34 mouse cellular contexts compared by ENCODE assay signal in the genomic region with DNA sequence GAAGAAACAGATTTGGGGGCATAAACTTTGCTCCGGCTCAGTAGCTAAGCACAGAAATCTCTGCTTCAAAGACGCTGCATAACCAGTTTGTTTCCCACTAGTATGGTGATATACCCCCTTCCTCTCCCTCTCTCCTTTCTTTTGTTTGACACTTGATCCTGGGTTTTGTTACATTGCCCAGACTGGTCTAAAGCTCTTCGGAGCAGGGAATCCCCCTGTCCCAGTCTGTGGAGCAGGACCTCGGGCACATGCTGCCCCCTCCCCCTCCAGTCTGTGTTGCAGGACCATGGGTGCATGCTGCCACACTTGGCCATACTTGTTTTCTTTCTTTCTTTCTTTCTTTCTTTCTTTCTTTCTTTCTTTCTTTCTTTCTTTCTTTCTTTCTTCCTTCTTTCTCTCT.
"Had no signal": no experiment of that assay in that cellular context is flagged by ENCODE, and none has a peak within 500 bp of the region (broad histone marks: within the 10 kb centered on the region; RNA-seq: fewer than 3 reads in every experiment).

No protein-coding gene starts in this region.

- H3K9ac ChIP-seq: heart, embryonic 12.5 days; heart, embryonic 13.5 days; heart, embryonic 15.5 days; hindbrain, embryonic 12.5 days; hindbrain, embryonic 13.5 days; hindbrain, embryonic 14.5 days; hindbrain, embryonic 15.5 days; intestine, embryonic 15.5 days; kidney, embryonic 15.5 days had no signal

- H3K36me3 ChIP-seq: heart, embryonic 12.5 days; heart, embryonic 13.5 days; heart, embryonic 15.5 days; hindbrain, embryonic 10.5 days; hindbrain, embryonic 12.5 days; hindbrain, embryonic 13.5 days; hindbrain, embryonic 15.5 days; intestine, embryonic 15.5 days; kidney, embryonic 15.5 days had no signal

- H3K27ac ChIP-seq: heart, embryonic 13.5 days; heart, embryonic 15.5 days; hindbrain, embryonic 10.5 days; hindbrain, embryonic 12.5 days; hindbrain, embryonic 13.5 days; hindbrain, embryonic 14.5 days; hindbrain, embryonic 15.5 days; hindbrain, postnatal 0 days; intestine, embryonic 15.5 days; kidney, embryonic 15.5 days; kidney, postnatal 0 days; left cerebral cortex, adult 2 months had no signal

- H3K27me3 ChIP-seq: heart, embryonic 12.5 days; heart, embryonic 13.5 days; heart, embryonic 15.5 days; hindbrain, embryonic 12.5 days; hindbrain, embryonic 13.5 days; hindbrain, embryonic 15.5 days; intestine, embryonic 15.5 days; kidney, embryonic 15.5 days had no signal

- H3K4me3 ChIP-seq: heart, embryonic 12.5 days; heart, embryonic 13.5 days; heart, embryonic 15.5 days; hindbrain, embryonic 10.5 days; hindbrain, embryonic 12.5 days; hindbrain, embryonic 13.5 days; hindbrain, embryonic 15.5 days; intestine, embryonic 15.5 days; kidney, embryonic 15.5 days; layer of hippocampus, adult 2 months; left cerebral cortex, adult 2 months had no signal

- DNase-seq: heart, postnatal 10 days; heart, postnatal 14 days; heart, postnatal 36 days; heart, postnatal 4 days; kidney, adult 11 months; kidney, adult 18-20 months; kidney, adult 2 months; kidney, adult 8-10 months; kidney, adult 9 months; kidney, postnatal 10 days; kidney, postnatal 14 days; kidney, postnatal 25 days; kidney, postnatal 36 days; kidney, postnatal 4 days; layer of hippocampus, adult 9-11 months; layer of hippocampus, postnatal 36 days had no signal

- ATAC-seq: hindbrain, embryonic 16.5 days; hindbrain, postnatal 0 days; inflammation-experienced regulatory T-cells, adult 6 months; intestine, embryonic 15.5 days; intestine, embryonic 16.5 days; intestine, postnatal 0 days had no signal

- H3K4me2 ChIP-seq: heart, embryonic 12.5 days; heart, embryonic 13.5 days; heart, embryonic 15.5 days; hindbrain, embryonic 12.5 days; hindbrain, embryonic 13.5 days; hindbrain, embryonic 14.5 days; hindbrain, embryonic 15.5 days; intestine, embryonic 15.5 days; kidney, embryonic 15.5 days had no signal

- H3K9me3 ChIP-seq: heart, embryonic 12.5 days; heart, embryonic 13.5 days; heart, embryonic 15.5 days; hindbrain, embryonic 10.5 days; hindbrain, embryonic 12.5 days; hindbrain, embryonic 13.5 days; hindbrain, embryonic 15.5 days; intestine, embryonic 15.5 days; kidney, embryonic 15.5 days had no signal

- H3K4me1 ChIP-seq: intestine, embryonic 15.5 days had no signal
